Mouse (Mus musculus) intestine, postnatal 0 days (tissue): ENCODE data around the gene Fkbp7. TPM values are rescaled to one million over a fixed set of nuclear protein-coding genes. Genes with fewer than 3 reads are reported as not detected.

ENCODE experiments used
- ATAC-seq: fragments of 200-750 bp; cut with Nextera tagmentation; 2 replicates; pipeline ENCODE4 v1.8.0; 2017; ENCODE audit warnings: mild to moderate bottlenecking, moderate TSS enrichment, moderate library complexity
- H3K27ac ChIP-seq: fragments of 300-500 bp; sonication (generic); 2 replicates; pipeline ENCODE4 v1.5.1; 2014; ENCODE audit warnings: mild to moderate bottlenecking, low read depth, low read length, moderate library complexity
- H3K27me3 ChIP-seq: fragments of 300-500 bp; sonication (generic); replicated peaks from 2 replicates; pipeline ENCODE4 v1.6.1; 2014; ENCODE audit warnings: low read length, mixed read lengths; ENCODE audit not compliant: control insufficient read depth, insufficient read depth
- H3K36me3 ChIP-seq: fragments of 300-500 bp; sonication (generic); 2 replicates; pipeline ENCODE4 v1.6.1; 2014; ENCODE audit warnings: mild to moderate bottlenecking, moderate library complexity; ENCODE audit not compliant: control insufficient read depth, insufficient read depth
- H3K4me1 ChIP-seq: fragments of 300-500 bp; sonication (generic); replicated peaks from 2 replicates; pipeline ENCODE4 v1.6.1; 2014; ENCODE audit warnings: antibody characterized with exemption, low read length, mixed read lengths; ENCODE audit not compliant: control insufficient read depth, insufficient read depth
- H3K4me2 ChIP-seq: fragments of 300-500 bp; sonication (generic); replicated peaks from 2 replicates; pipeline ENCODE4 v1.6.1; 2014; ENCODE audit warnings: low read depth, mild to moderate bottlenecking, moderate library complexity
- H3K4me3 ChIP-seq: fragments of 300-500 bp; sonication (generic); 2 replicates; pipeline ENCODE4 v1.5.1; 2014; ENCODE audit warnings: low read depth, low read length
- H3K9ac ChIP-seq: fragments of 300-500 bp; sonication (generic); 2 replicates; pipeline ENCODE4 v1.6.1; 2014; ENCODE audit warnings: mild to moderate bottlenecking, low read depth, low read length
- H3K9me3 ChIP-seq: fragments of 300-500 bp; sonication (generic); 2 replicates; pipeline ENCODE4 v1.6.1; 2016; ENCODE audit warnings: mixed run types; ENCODE audit not compliant: control insufficient read depth
- CTCF ChIP-seq: sonication (generic); IDR thresholded peaks from 2 replicates; pipeline ENCODE4 v1.5.1; 2016; ENCODE audit warnings: low read depth, mild to moderate bottlenecking, control low read depth, antibody characterized with exemption, moderate library complexity
- WGBS: fragments of 180-500 bp; shearing (Covaris S2); extraction: QIAGEN DNeasy Blood & Tissue Kit; methylation state at CpG from one replicate; pipeline ENCODE4 v1.1.7; 2014; 5-methylcytosine and 5-hydroxymethylcytosine counted together
- polyA plus RNA-seq: library from polyadenylated mRNA; unstranded; fragments of >200 nt; fragmentation: Nextera tagmentation; extraction: Ambion mirVana; gene quantifications from 2 replicates; pipeline ENCODE4 v1.2.1, GENCODE M21; 2015

The Fkbp7 gene
- polyA plus RNA-seq, 1 experiment from 2014 or later, result 30.8 TPM

DNA sequence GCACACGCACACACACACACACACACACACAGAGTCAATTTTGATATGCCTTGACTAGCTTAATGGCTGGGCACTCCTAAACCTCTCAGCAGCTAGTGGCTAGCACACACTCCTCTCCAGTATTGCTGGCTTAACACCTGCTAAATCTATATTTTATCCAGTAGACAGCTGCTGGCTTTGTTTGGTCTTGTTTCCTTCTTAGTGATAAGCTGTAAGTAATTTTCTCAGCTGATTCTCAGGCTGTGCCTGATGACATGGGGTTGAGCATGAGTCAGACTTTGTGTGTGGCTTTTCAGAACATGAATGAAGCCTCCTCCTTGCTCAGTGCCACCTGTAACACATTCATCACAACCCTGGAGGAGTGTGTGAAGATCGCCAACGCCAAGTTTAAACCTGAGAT is 14.1 kb upstream of the Fkbp7 start:
- H3K9ac ChIP-seq, result no peak overlapping the region
- H3K27me3 ChIP-seq, result no peaks in the 10 kb centered on the region
- H3K4me3 ChIP-seq, result no peak overlapping the region
- no peaks in the 10 kb centered on the region for H3K4me1 ChIP-seq
- H3K36me3 ChIP-seq, result peaks cover 67% of the 10 kb centered on the region
- H3K9me3 ChIP-seq, result no peaks in the 10 kb centered on the region
- no peak for TF ChIP-seq CTCF
- no peak for ATAC-seq
- no peak overlapping the region for H3K27ac ChIP-seq
- 94% methylated on average over 3 of the region's 3 CpGs for WGBS
- H3K4me2 ChIP-seq, result no peak overlapping the region

DNA sequence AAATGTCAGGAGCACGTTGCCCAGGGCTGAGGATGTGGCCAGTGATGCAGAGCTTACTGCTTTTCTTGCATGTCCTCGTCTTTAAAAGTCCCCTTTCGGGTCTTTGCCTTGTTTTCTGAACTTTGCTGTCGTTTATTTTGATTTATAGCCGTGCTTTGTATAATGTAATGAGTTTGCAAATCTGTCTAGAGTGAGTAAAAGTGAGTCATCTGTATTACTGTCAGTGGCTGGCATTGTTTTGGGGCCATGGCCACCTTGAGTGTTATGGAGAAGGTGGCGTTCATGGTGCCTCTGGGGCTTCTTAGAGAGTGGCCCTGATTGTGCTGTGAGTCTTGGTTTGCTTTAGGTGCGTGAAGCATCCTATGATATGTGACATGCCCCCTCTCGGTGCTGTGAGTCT is 9.4 kb upstream of the Fkbp7 start:
- H3K4me1 ChIP-seq, result no peaks in the 10 kb centered on the region
- H3K4me2 ChIP-seq, result no peak overlapping the region
- ATAC-seq, result no peak
- peaks cover 52% of the 10 kb centered on the region for H3K36me3 ChIP-seq
- H3K4me3 ChIP-seq, result no peak overlapping the region
- no peaks in the 10 kb centered on the region for H3K9me3 ChIP-seq
- H3K27me3 ChIP-seq, result no peaks in the 10 kb centered on the region
- H3K9ac ChIP-seq, result no peak overlapping the region
- WGBS, result 82% methylated on average over 8 of the region's 8 CpGs
- no peak for TF ChIP-seq CTCF
- H3K27ac ChIP-seq, result no peak overlapping the region

DNA sequence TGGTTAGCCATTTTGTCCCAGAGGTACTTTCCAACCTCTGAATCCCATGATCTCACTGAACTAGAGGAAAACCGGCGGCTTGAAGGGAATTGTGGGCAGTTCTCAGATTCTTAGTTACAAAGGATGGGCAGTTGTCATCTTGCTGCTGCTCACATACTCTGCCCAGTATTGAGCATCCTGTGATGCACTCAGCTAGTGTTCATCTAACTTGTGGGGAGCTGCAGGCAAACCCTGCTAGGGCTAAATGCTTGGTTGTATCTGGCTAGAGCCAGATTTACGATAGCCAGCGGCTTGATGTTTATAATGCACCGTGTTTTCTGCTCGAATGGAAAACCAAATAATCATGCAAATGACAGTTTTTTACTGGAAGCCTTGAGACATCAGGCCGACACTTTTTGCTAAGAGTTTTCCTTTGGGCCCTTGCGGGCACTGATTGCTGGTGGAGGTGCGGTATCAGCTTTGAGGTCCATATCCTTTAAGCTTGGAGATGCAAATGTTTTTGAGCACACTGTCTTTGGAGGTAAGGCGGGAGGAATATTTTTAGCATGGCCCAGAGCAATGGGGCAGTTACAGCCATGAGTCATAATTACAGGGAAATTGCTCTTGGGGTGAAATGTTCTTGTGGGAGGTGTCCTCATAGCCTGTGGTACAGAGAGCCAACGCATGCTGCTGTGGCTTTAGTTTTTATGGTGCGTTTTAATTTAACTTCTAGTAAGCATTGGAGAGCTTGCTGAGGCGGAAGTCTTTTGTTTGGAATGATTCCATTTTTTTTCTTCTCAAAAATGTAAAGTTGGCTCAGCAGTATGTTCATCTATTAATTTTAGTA is 3.7 kb upstream of the Fkbp7 start:
- Histone ChIP-seq H3K27ac (no peak overlapping the region), H3K36me3 (peaks cover 16% of the 10 kb centered on the region; the same call in 1 of the 2 replicates), H3K4me3 (no peak overlapping the region; the same call in 1 of the 2 replicates), H3K9ac (no peak overlapping the region), H3K9me3 (no peaks in the 10 kb centered on the region), H3K4me1 (0 out of 2 replicates have a peak, but pooled peaks cover 3% of the 10 kb centered on the region), H3K27me3 (no peaks in the 10 kb centered on the region), H3K4me2 (peak overlapping the region; percentile 69)
- no peak for ATAC-seq
- TF ChIP-seq CTCF, result no peak
- WGBS, result 41% methylated on average over 13 of the region's 13 CpGs

DNA sequence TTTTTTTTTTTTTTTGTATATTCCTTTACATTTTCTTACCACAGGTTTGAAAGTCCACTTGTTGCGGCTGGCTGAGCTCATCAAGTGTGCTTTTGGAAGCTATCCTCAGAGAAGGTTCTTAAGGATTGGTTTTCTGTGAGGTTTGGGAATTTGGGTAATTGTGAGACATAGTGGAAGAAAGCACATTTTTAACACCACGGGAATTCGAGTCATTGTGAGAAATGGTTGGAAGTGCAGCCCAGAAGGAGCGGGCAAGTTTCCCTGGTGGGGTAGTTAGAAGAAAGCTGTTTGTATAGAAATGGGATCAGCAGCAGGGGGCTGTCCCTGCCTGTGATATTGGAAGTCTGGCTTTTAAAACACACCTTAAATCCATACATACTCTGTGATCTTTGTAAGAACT is 3.0 kb upstream of the Fkbp7 start:
- no peak for TF ChIP-seq CTCF
- WGBS, result 12% methylated on average over 4 of the region's 4 CpGs

DNA sequence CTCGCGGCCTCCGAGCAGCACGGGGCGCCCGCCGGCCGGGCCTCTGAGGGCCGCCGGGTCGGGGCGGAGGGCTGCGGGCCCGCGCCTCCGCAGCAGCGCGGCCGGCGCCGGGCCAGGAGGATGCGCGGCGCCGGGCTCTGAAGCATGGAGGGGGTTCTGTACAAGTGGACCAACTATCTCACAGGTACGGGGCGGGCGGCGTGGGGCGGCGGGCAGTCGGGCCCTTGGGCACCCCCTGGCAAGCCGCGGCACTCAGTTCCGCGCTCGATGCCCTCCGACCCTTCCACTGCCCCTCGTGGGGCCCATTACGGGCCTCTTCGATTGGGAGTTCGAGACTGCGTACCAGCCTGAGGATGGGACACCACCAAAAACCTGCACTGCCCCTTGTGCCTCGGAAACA is 2.5 kb upstream of the Fkbp7 start:
- no peak for TF ChIP-seq CTCF
- WGBS, result under 1% methylated on average over 44 of the region's 44 CpGs
- Histone ChIP-seq H3K4me2 (peak overlapping the region; percentile 69), H3K36me3 (peaks cover 13% of the 10 kb centered on the region; the same call in 1 of the 2 replicates), H3K27me3 (no peaks in the 10 kb centered on the region), H3K9ac (peak overlapping the region; percentile 83), H3K4me1 (0 out of 2 replicates have a peak, but pooled peaks cover 3% of the 10 kb centered on the region), H3K9me3 (no peaks in the 10 kb centered on the region), H3K4me3 (peak overlapping the region; percentile 89), H3K27ac (peak overlapping the region; percentile 91)
- ATAC-seq, result peak; percentile 51

More for the DNA sequence above, 3.0 kb upstream of the Fkbp7 start:
- Histone ChIP-seq H3K4me2 (peak overlapping the region; percentile 69), H3K27ac (no peak overlapping the region), H3K4me1 (0 out of 2 replicates have a peak, but pooled peaks cover 3% of the 10 kb centered on the region), H3K9ac (peak overlapping the region; percentile 83), H3K36me3 (peaks cover 16% of the 10 kb centered on the region; the same call in 1 of the 2 replicates), H3K27me3 (no peaks in the 10 kb centered on the region), H3K4me3 (peak overlapping the region; percentile 89), H3K9me3 (no peaks in the 10 kb centered on the region)
- no peak for ATAC-seq

DNA sequence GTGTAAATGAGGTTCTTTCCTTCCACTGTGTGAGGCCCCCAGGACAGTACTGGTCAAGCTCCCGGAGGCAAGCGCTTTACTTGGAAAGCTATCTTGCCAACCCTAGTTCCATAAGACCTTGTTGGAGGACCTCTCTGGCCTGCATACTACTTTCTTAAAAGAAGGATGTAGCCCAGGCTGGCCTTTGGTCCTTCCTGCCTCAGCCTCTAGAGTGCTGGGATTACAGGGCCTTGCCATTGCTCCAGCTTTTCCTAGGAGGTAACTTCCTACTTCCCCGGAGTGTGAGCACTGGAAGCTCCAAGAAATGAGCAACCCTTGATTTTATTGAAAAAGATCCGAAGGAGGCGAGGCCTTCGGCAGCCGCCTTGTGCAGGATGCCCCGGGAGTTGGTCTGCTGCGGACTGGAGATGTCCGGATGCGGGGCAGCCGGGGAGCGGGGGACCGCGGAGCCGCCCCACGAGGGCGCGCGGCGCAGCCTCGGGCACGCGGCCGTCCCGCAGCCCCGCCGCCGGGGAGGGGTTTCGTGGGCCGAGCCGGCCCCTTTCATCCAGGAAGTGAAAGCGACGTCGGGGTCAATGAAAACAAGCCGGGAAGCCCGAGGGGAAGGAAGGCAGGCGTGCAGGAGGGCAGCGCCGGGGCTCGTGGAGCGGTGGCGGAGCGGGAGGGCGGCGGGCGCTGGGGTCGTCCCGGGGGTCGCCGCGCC is 2.0 kb upstream of the Fkbp7 start, which contains the start of gene Plekha3:
TSS of gene Plekha3 (plus strand) at position 557 of the 703 bp plus-strand sequence.
- ATAC-seq, result peak; percentile 74
- peak within 1 kb of the TSS; percentile 91 for H3K27ac ChIP-seq
- peak within 1 kb of the TSS; percentile 69 for H3K4me2 ChIP-seq
- TF ChIP-seq CTCF, result no peak
- no peaks in the 10 kb centered on the region for H3K9me3 ChIP-seq
- H3K36me3 ChIP-seq, result peaks cover 7% of the 10 kb centered on the region; the same call in 1 of the 2 replicates
- 0 out of 2 replicates have a peak, but pooled peaks cover 3% of the 10 kb centered on the region for H3K4me1 ChIP-seq
- H3K27me3 ChIP-seq, result no peaks in the 10 kb centered on the region
- peak within 1 kb of the TSS; percentile 83 for H3K9ac ChIP-seq
- peak within 1 kb of the TSS; percentile 89 for H3K4me3 ChIP-seq
- 6% methylated on average over 34 of the region's 52 CpGs for WGBS
